Mouse (Mus musculus) heart, adult 2 months (tissue): ENCODE data around the gene 4930402H24Rik.

ENCODE experiments used
- CTCF ChIP-seq: fragments of 200-600 bp; IDR thresholded peaks from 2 replicates; pipeline ENCODE4 v1.8.1; 2022; ENCODE audit warnings: antibody characterized with exemption, mild to moderate bottlenecking, moderate library complexity
- POLR2A ChIP-seq: fragments of 200-500 bp; IDR thresholded peaks from 2 replicates; pipeline ENCODE4 v1.6.1; 2011; ENCODE audit warnings: mild to moderate bottlenecking, low read depth, low read length, control low read depth; ENCODE audit not compliant: insufficient read depth

DNA sequence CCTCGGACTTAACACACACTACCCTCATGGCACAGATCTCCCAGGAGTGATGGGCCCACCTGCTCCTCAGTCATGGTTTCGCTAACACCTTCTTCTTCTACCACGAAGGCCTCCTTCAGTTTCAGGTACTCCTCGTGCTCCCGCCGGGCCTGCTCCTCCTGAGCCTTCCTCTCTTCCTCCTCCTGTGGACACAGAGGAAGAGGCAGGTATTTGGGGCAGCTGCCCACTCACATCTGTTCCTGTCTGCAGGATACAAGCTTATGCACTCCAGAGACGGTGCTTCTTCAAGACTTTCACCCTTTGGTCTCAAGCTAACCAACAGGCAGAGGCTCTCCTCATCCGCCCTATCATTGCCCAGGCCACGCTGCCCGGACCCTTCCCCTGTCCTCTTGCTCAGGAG is 247.7 kb downstream of the 4930402H24Rik start:
- no peak for TF ChIP-seq CTCF
- no peak for TF ChIP-seq POLR2A
